Mouse (Mus musculus): ENCODE data around the gene Olfr114. TPM values are rescaled to one million over a fixed set of nuclear protein-coding genes. Genes with fewer than 3 reads are reported as not detected.

Olfr114 gene
- not detected for polyA plus RNA-seq (2017; shearing (Covaris generic))

GRCm38 (mm10) chr17:37592643-37593042 is at the start of gene Olfr114:
Gene Olfr114 (minus strand): TSS chr17:37592743.

GRCm38 (mm10) chr17:37627009-37627408 is 34.5 kb upstream of the Olfr114 start, which contains the start of the genes Olfr115 and Olfr116:
Gene Olfr115 (minus strand): TSS chr17:37627109.
Gene Olfr116 (minus strand): TSS chr17:37627199.

DNA sequence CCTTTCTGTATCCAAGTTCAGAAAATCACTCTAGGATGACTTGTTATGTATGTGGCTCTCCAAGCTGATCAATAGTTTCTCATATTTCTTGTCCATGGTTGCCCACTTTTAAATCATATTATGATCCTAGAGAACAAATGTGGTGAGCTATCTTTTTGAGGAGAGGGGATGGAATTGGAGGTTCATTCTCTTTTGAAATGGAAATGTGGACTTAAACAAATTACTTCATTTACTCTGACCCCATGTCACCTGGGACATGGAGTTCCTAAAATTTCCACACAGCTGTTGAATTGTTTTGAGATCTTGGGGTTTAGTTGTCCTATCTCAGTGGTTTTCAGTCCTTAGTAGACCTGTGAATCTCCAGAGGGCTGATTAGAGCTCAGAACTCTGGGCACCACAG is 15.0 kb downstream of the Olfr114 start, which contains the start of gene Olfr113:
TSS of gene Olfr113 (minus strand) at position 101 of the 400 bp plus-strand sequence.

DNA sequence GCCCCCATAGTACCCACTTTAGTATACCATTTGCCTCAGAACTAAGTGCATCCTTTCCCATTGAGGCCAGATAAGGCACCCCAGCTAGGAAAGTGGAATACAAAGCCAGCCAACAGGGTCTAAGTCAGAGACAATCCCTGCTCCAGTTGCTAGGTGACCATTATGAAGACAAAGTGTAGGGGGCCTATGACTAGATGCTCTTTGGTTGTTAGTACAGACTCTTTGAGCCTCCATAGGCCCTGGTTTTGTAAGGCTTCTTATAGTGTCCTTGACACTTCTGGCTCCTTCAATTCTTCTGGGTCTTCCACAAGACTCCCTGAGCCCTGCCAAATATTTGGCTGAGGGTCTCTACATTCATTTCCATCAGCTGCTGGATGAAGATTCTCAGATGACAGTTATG is 23.2 kb downstream of the Olfr114 start, which contains the start of gene Olfr112:
TSS of gene Olfr112 (minus strand) at position 101 of the 400 bp plus-strand sequence.

Other genes starting within 250 kb of the Olfr114 start
- gene Olfr104-ps, start 233.2 kb downstream of the Olfr114 start, polyA plus RNA-seq (2017; shearing (Covaris generic)) = not detected
- not detected for gene Olfr105-ps, start 213.7 kb downstream of the Olfr114 start, polyA plus RNA-seq (2017; shearing (Covaris generic))
- gene Olfr106-ps, start 202.3 kb downstream of the Olfr114 start, polyA plus RNA-seq (2017; shearing (Covaris generic)) = not detected
- gene Olfr107, start 193.5 kb downstream of the Olfr114 start, polyA plus RNA-seq (2017; shearing (Covaris generic)) = not detected
- not detected for gene Olfr108, start 147.3 kb downstream of the Olfr114 start, polyA plus RNA-seq (2017; shearing (Covaris generic))
- gene Olfr109, start 133.8 kb downstream of the Olfr114 start, polyA plus RNA-seq (2017; shearing (Covaris generic)) = 0.10 TPM
- gene H2-M2, start 109.2 kb downstream of the Olfr114 start, polyA plus RNA-seq (2017; shearing (Covaris generic)) = not detected
- gene Olfr110, start 100.3 kb downstream of the Olfr114 start, polyA plus RNA-seq (2017; shearing (Covaris generic)) = not detected
- not detected for gene Olfr111, start 84.7 kb downstream of the Olfr114 start, polyA plus RNA-seq (2017; shearing (Covaris generic))
- not detected for gene Olfr112, start 23.3 kb downstream of the Olfr114 start, polyA plus RNA-seq (2017; shearing (Covaris generic))
- not detected for gene Olfr113, start 15.1 kb downstream of the Olfr114 start, polyA plus RNA-seq (2017; shearing (Covaris generic))
- gene Olfr115, start 34.4 kb upstream of the Olfr114 start, polyA plus RNA-seq (2017; shearing (Covaris generic)) = not detected
- not detected for gene Olfr116, start 34.5 kb upstream of the Olfr114 start, polyA plus RNA-seq (2017; shearing (Covaris generic))
- 0.15 TPM for gene Olfr117, start 71.0 kb upstream of the Olfr114 start, polyA plus RNA-seq (2017; shearing (Covaris generic))
- gene Olfr118, start 74.2 kb upstream of the Olfr114 start, polyA plus RNA-seq (2017; shearing (Covaris generic)) = not detected
- gene Olfr119, start 103.8 kb upstream of the Olfr114 start, polyA plus RNA-seq (2017; shearing (Covaris generic)) = not detected
- gene Olfr120, start 129.1 kb upstream of the Olfr114 start, polyA plus RNA-seq (2017; shearing (Covaris generic)) = not detected
- gene Olfr121, start 156.1 kb upstream of the Olfr114 start, polyA plus RNA-seq (2017; shearing (Covaris generic)) = not detected
- not detected for gene Olfr122, start 175.9 kb upstream of the Olfr114 start, polyA plus RNA-seq (2017; shearing (Covaris generic))
- not detected for gene Olfr123, start 200.8 kb upstream of the Olfr114 start, polyA plus RNA-seq (2017; shearing (Covaris generic))
- not detected for gene Olfr124, start 207.1 kb upstream of the Olfr114 start, polyA plus RNA-seq (2017; shearing (Covaris generic))
- gene Olfr125, start 240.2 kb upstream of the Olfr114 start, polyA plus RNA-seq (2017; shearing (Covaris generic)) = not detected